15 mouse cellular contexts compared by ENCODE assay signal in genomic region chr12:110025171-110025570, GRCm38 (mm10).
"Had no signal": no experiment of that assay in that cellular context is flagged by ENCODE, and none has a peak within 500 bp of the region (broad histone marks: within the 10 kb centered on the region; RNA-seq: fewer than 3 reads in every experiment).

No protein-coding gene starts in this region.

- H3K9ac ChIP-seq: intestine, embryonic 15.5 days; limb, embryonic 13.5 days; midbrain, embryonic 15.5 days; neural tube, embryonic 12.5 days; stomach, embryonic 15.5 days had no signal

- ATAC-seq: lung, postnatal 0 days; midbrain, embryonic 15.5 days had no signal

- H3K36me3 ChIP-seq: intestine, embryonic 15.5 days; limb, embryonic 13.5 days; midbrain, embryonic 15.5 days; neural tube, embryonic 12.5 days; stomach, embryonic 15.5 days had no signal

- H3K4me3 ChIP-seq: intestine, embryonic 15.5 days; limb, embryonic 13.5 days; midbrain, embryonic 15.5 days; neural tube, embryonic 12.5 days; stomach, embryonic 15.5 days had no signal

- H3K9me3 ChIP-seq: intestine, embryonic 15.5 days; limb, embryonic 13.5 days; midbrain, embryonic 15.5 days; neural tube, embryonic 12.5 days; stomach, embryonic 15.5 days had no signal

- H3K27me3 ChIP-seq: intestine, embryonic 15.5 days; midbrain, embryonic 15.5 days; neural tube, embryonic 12.5 days; stomach, embryonic 15.5 days had no signal

- H3K4me2 ChIP-seq: intestine, embryonic 15.5 days; limb, embryonic 13.5 days; midbrain, embryonic 15.5 days; neural tube, embryonic 12.5 days; stomach, embryonic 15.5 days had no signal

- H3K27ac ChIP-seq: intestine, embryonic 15.5 days; limb, embryonic 13.5 days; midbrain, embryonic 15.5 days; neural tube, embryonic 12.5 days; stomach, embryonic 15.5 days had no signal

- H3K4me1 ChIP-seq: stomach, embryonic 15.5 days had no signal

- DNase-seq: kidney, adult 18-20 months; kidney, postnatal 10 days; kidney, postnatal 4 days; left cerebral cortex, postnatal 4 days; lung, adult 2 months; lung, postnatal 36 days; retina, postnatal 1 day; right cerebral cortex, postnatal 4 days; thymus, postnatal 36 days had no signal
